Mouse (Mus musculus) limb, embryonic 11.5 days (tissue): Measurements from ENCODE around the gene Gm13128. TPM values are rescaled to one million over a fixed set of nuclear protein-coding genes. Genes with fewer than 3 reads are reported as not detected.
"Not testable (repeated sequence)": the region's sequence is repeated elsewhere in the genome, so short reads cannot be mapped to it uniquely, and the experiment has no call there.

Source experiments
- ATAC-seq: fragments of 200-750 bp; cut with Nextera tagmentation; 2 replicates; pipeline ENCODE4 v1.8.0; 2017; ENCODE audit warnings: low read depth; ENCODE audit not compliant: insufficient number of reproducible peaks, low FRiP score, low TSS enrichment
- DNase-seq: peaks from one replicate; pipeline ENCODE4 v3.0.0-alpha.2; 2015; ENCODE audit warnings: low spot score
- H3K27ac ChIP-seq: fragments of 300-500 bp; sonication (generic); replicated peaks from 2 replicates; pipeline ENCODE4 v1.5.1; 2014; ENCODE audit warnings: low read depth, mild to moderate bottlenecking, low read length
- H3K27me3 ChIP-seq: fragments of 300-500 bp; sonication (generic); 2 replicates; pipeline ENCODE4 v1.6.1; 2014; ENCODE audit warnings: mild to moderate bottlenecking, low read length, mixed read lengths; ENCODE audit not compliant: control insufficient read depth, insufficient read depth
- H3K36me3 ChIP-seq: fragments of 300-500 bp; sonication (generic); 2 replicates; pipeline ENCODE4 v1.6.1; 2014; ENCODE audit warnings: mild to moderate bottlenecking, low read length, moderate library complexity, mixed read lengths; ENCODE audit not compliant: control insufficient read depth, insufficient read depth
- H3K4me1 ChIP-seq: fragments of 300-500 bp; sonication (generic); 2 replicates; pipeline ENCODE4 v1.6.1; 2014; ENCODE audit warnings: low read length, mixed read lengths; ENCODE audit not compliant: control insufficient read depth, insufficient read depth
- H3K4me2 ChIP-seq: fragments of 300-500 bp; sonication (generic); 2 replicates; pipeline ENCODE4 v1.6.1; 2014; ENCODE audit warnings: low read depth, mild to moderate bottlenecking, moderate library complexity; ENCODE audit not compliant: severe bottlenecking
- H3K4me3 ChIP-seq: fragments of 300-500 bp; sonication (generic); 2 replicates; pipeline ENCODE4 v1.5.1; 2014; ENCODE audit warnings: low read depth, low read length
- H3K9ac ChIP-seq: fragments of 300-500 bp; sonication (generic); 2 replicates; pipeline ENCODE4 v1.6.1; 2014; ENCODE audit warnings: mild to moderate bottlenecking, low read length
- H3K9me3 ChIP-seq: fragments of 300-500 bp; sonication (generic); 2 replicates; pipeline ENCODE4 v1.6.1; 2016; ENCODE audit warnings: low read length; ENCODE audit not compliant: control insufficient read depth
- WGBS: fragments of 180-500 bp; shearing (Covaris S2); extraction: QIAGEN DNeasy Blood & Tissue Kit; methylation state at CpG from one replicate; pipeline ENCODE4 v1.1.7; 2014; 5-methylcytosine and 5-hydroxymethylcytosine counted together
- polyA plus RNA-seq: library from polyadenylated mRNA; unstranded; fragments of >200 nt; fragmentation: Nextera tagmentation; extraction: Ambion mirVana; gene quantifications from 2 replicates; pipeline ENCODE4 v1.2.1, GENCODE M21; 2014

Gene Gm13128
- polyA plus RNA-seq = not detected in 2 replicates

DNA sequence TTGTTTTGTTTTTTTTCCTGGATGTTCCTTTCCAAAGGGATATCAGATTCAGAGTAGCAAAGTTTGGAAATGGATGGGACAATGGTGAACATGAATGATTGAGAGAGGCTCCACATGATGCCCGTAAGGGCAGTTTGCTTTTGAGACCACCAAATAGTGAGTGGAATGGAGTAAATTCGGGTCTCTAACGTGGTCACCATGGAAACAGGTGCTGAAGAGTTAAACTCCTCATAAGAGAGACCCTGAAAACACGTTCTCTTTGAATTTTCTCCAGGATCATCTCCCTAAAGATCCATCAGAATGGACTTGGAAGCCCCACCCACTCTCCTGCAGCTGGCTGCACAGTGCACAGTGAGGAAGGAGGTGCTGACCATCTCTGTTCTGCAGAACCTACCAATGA lies at the start of gene Gm13128:
TSS of gene Gm13128 (plus strand) at position 301 of the 400 bp plus-strand sequence.
- not testable (repeated sequence) for H3K4me3 ChIP-seq, H3K36me3 ChIP-seq, ATAC-seq, H3K4me1 ChIP-seq, H3K27me3 ChIP-seq, H3K4me2 ChIP-seq, H3K9ac ChIP-seq, DNase-seq, H3K27ac ChIP-seq, H3K9me3 ChIP-seq
- WGBS = 82% methylated on average over 4 of the region's 4 CpGs

DNA sequence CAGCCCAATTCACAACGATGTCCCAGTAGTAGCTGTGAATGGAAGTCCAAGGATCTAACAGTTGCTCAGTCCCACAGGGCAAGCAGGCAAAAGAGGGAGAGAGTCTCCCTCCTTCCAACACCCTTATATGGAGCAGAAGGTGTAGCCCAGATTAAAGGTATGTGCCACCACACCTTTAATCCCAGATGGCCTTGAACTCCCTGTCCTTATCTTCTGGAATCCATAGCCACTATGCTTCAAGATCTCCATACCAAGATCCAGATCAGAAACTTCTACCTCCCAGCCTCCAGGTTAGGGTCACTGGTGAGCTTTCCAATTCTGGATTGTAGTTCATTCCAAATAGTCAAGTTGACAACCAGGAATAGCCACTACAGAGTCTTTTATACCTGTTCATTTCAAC lies 49.7 kb upstream of the Gm13128 start, which contains the start of gene Pramel5:
TSS of gene Pramel5 (minus strand) at position 101 of the 400 bp plus-strand sequence.
- not testable (repeated sequence) for H3K4me1 ChIP-seq, H3K9me3 ChIP-seq, DNase-seq, H3K9ac ChIP-seq, ATAC-seq, H3K27ac ChIP-seq, H3K36me3 ChIP-seq, H3K4me2 ChIP-seq, H3K4me3 ChIP-seq, H3K27me3 ChIP-seq
- WGBS = 86% methylated on average over 1 of the region's 1 CpGs

DNA sequence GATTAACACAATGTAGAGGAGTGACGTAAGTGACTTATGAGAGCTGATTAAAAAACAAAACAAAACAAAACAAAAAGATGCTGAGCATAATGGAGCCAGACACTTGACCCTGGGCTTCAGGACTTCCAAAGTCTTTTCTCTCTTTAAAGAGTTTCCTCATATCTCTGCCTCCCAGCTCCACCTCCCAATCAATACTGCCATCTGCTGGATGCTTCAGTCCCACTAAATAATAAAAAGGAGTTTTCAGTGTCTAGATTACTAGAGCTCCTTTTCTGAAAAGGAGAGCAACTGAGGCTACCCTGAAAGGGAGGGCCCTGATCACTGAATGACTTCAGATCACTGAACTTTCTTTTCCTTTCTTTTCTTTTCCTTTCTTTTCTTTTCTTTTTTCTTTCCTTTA lies 30.6 kb upstream of the Gm13128 start:
- H3K27me3 ChIP-seq, H3K9me3 ChIP-seq, H3K36me3 ChIP-seq, ATAC-seq, H3K4me1 ChIP-seq, H3K9ac ChIP-seq, H3K27ac ChIP-seq, H3K4me3 ChIP-seq, DNase-seq, H3K4me2 ChIP-seq: not testable (repeated sequence)
- 54% methylated on average over 1 of the region's 1 CpGs for WGBS

DNA sequence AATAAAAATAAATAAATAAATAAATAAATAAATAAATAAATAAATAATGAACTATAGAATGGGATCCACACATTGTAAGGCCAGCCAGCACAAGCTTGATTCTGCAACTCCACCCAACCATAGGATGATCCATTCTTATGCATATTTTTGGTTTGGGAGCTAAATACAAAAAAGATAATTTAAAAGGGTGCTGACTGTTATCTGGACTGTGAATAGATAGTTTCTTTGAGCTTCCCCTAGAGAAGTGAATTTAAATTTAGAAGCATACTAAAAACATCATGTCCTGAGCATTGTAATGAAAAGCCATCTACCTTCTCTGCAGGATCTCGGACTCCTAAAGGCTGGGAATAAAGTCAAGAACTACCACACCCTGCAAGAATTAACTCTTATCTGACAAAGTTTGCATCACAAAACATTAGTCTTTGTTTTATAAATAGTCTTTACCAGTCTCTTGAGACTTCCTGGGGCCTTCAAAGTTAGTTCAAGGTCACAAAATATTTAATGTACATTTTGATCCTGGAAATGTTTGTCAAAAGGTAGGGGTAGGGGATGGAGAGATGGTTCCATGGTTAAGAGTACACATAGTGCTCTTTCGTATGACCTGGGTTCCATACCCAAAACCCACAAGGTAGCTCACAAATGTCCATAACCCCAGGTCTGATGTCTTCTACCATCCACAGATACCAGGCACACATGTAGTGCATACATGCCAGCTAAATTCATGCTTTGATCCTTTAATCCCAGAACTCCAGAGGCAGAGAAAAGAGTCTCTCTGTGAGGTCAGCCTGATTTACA lies 17.2 kb upstream of the Gm13128 start:
- H3K9me3 ChIP-seq, H3K9ac ChIP-seq, H3K4me2 ChIP-seq, H3K27ac ChIP-seq, H3K27me3 ChIP-seq, H3K36me3 ChIP-seq, DNase-seq, H3K4me1 ChIP-seq, H3K4me3 ChIP-seq, ATAC-seq: not testable (repeated sequence)
- 84% methylated on average over 2 of the region's 2 CpGs for WGBS

DNA sequence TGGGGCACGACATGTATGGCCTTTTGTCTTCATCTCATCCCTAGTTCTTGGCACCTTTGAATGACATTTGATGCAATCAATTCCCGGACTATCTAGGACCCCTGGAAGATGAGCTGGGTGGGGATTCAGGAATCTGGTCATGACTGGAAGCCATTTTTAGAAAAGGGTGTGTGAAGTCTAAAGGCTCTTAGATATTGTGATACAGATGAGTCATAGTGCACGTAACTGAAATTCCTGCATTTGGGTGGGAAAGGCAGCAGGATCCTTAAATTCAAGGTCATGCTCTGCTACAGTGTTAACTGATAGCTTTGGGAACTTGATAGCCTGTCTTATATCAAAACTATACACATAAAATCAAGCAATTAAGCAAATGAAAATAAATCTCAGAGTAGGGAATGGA lies 5.8 kb downstream of the Gm13128 start:
- H3K9ac ChIP-seq, ATAC-seq, DNase-seq, H3K9me3 ChIP-seq, H3K27ac ChIP-seq, H3K27me3 ChIP-seq, H3K4me2 ChIP-seq, H3K4me3 ChIP-seq, H3K36me3 ChIP-seq, H3K4me1 ChIP-seq: not testable (repeated sequence)
- 88% methylated on average over 2 of the region's 3 CpGs for WGBS

DNA sequence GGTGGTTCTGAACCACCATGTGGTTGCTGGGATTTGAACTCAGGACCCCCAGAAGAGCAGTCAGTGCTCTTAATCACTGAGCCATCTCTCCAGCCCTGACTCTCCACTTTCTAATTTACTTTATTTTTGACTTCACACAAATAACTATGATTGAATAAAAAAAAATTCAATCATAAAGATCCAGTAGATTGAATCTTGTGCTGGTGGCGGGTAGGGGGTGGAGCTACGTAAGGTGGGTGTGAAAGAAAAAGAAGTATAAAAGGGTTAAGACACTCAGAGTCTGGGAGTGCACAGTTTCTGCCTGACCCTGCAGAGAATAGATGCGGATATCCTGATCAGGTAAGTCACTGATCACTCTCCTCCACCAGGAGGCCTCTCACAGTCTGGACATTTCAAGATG lies 27.6 kb downstream of the Gm13128 start, which contains the start of gene Gm13119:
TSS of gene Gm13119 (plus strand) at position 301 of the 400 bp plus-strand sequence.
- H3K4me1 ChIP-seq, H3K36me3 ChIP-seq, H3K4me2 ChIP-seq, H3K4me3 ChIP-seq, H3K9ac ChIP-seq, DNase-seq, H3K9me3 ChIP-seq, ATAC-seq, H3K27me3 ChIP-seq, H3K27ac ChIP-seq: not testable (repeated sequence)
- 93% methylated on average over 3 of the region's 3 CpGs for WGBS

DNA sequence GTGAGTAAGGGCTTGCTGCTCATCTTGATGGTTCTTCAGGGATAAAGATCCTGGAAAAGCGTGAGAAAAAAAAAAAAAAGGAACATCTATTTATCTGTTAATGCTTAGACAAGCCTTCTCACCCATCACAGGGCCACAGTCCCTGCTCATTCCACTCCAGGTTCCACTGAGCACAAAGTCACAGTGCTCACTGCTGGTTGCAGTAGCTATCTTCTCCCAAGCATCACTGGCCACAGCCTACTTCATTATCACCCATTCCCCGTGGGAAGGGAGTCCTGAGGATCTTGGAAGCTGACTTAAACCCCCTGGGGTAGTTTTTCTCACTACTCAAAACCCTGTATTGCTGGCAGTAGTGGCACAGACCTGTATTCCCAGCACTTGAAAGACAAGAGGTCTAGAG lies 47.9 kb downstream of the Gm13128 start, which contains the start of gene Pramef20:
TSS of gene Pramef20 (minus strand) at position 23 of the 400 bp plus-strand sequence.
- Histone ChIP-seq H3K27ac (no peak within 1 kb of the TSS), H3K4me2 (no peak within 1 kb of the TSS), H3K9ac (no peak within 1 kb of the TSS), H3K4me1 (no peaks in the 10 kb centered on the region), H3K36me3 (no peaks in the 10 kb centered on the region), H3K4me3 (no peak within 1 kb of the TSS), H3K27me3 (no peaks in the 10 kb centered on the region), H3K9me3 (no peaks in the 10 kb centered on the region)
- no peak for ATAC-seq
- DNase-seq = no peak
- 52% methylated on average over 2 of the region's 2 CpGs for WGBS
